Mouse (Mus musculus): ENCODE results near the gene H2-M10.2.
A peak's percentile ranks its signal among the peaks of the same experiment; 100 is the strongest.

H2-M10.2 gene

GRCm38 (mm10) chr17:36286390-36286789 lies at the start of gene H2-M10.2:
Gene H2-M10.2, minus strand, starts transcription at chr17:36286490.
- DNase-seq = no peak

DNA sequence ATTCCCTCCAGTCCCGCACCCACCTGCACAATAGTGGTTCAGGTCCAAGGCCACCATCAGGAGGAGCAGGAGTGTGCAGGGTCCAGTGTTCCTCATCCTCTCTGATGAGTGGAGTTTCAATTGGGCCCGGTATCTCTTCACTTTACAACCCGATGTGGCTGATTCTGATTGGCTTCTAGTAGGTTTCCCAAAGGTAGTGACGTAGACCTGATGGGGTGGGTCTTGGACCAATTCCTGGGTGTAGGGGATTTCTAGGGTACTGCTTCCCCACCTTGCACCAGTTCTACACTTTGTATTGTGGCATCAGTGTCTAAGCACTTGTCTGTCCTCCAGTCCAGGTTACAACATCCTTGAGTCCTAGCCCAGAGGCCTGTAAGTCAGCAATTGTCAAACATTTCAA lies 39.8 kb upstream of the H2-M10.2 start, which contains the start of gene H2-M10.1:
Gene H2-M10.1 (minus strand): TSS at position 101 of the 400 bp plus-strand sequence.
- DNase-seq = no peak

GRCm38 (mm10) chr17:36315689-36316253 lies 29.5 kb upstream of the H2-M10.2 start:
- no peak for DNase-seq

DNA sequence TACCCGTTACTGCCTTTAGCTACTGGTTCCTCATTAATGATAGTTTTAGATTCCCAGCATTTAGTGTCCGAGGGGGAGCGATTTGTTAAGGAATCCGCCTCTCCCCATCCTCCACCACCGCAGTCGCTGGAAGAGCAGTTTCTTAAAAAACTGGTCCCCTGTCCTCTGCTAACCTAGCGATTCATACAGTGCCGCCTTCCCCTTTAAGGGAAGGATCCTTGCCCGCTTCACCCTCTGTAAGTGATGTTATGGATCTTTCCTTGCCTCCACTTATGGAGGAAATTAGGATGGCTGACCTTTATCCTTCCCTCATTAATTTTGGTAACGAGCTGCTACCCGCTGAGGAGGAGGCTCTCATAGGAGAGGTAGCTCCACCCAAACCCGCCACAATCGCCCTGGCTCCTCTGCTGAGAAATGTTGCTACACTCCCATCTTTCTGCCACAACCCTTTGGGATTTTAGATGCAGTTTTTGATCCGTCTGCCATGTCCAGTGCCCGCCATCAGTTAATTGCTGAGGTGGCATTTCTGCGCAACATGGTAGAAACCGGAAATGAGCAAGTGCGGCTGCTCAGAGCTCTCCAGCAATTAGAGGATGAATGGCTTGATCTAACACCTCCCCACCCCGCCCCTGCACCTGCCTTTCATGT lies 28.9 kb upstream of the H2-M10.2 start:
- DNase-seq = peak; percentile 85

DNA sequence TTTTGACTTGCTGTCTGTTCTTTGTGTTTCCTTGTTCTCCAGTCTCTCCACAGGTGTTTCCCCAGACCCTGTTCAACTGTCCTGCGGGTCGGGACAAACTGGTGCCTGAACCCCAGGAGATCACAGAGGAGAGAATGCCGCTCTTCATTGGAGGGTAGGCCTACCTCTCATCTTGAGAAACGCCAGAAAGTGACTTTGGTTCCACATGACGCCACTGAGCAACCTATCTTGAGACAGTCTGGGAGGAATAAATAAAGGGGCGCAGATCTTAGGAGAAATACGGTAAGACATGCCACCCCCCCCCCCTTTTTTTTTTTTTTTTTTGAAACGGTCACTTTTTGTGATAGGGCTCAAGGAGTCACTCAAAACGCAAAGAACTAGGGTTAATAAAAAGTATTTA lies 28.2 kb upstream of the H2-M10.2 start:
- DNase-seq = peak; percentile 47

GRCm38 (mm10) chr17:36309293-36309692 lies 23.0 kb upstream of the H2-M10.2 start:
- DNase-seq = no peak

DNA sequence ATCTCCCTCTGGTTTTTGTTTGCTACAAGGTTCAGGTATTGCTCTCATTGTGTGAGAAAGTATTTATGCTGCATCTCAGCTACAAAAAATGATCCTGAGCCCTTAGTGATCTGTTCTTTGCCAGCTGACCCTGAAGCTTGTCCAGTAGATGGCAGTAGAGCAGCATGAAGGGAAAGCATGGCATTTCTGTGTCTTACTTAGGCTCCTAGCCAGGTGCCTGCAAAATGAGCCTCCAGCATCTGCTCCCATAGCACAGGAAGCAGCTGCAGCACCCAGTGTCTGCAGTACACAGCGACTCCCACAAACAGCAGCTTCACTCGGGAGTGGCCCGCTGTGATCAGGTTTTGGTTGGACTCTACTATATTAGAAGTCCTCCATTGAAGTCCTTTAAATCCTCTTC lies 22.6 kb upstream of the H2-M10.2 start:
- DNase-seq = peak; percentile 74

GRCm38 (mm10) chr17:36281521-36282245 lies 4.6 kb downstream of the H2-M10.2 start:
- no peak for DNase-seq

DNA sequence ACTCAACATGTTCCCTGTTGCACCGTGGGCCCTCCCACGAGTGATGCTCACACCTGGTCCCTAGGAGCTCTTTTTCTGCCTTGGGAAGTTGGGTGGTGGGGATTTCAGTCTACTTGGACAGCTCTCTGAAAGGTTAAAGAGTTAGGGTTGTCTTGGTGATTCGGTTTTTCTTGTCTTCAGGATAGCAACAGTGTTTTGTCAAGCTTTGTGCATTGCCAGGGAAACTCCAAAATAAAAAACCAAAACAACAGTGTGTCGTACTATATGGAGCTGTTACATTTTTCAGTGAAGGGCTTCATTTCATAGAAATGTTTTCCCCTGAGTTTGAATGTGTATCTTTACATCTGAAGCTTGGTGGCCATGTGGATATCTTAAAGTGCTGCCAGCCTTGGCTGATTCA lies 11.5 kb downstream of the H2-M10.2 start:
- DNase-seq = no peak

DNA sequence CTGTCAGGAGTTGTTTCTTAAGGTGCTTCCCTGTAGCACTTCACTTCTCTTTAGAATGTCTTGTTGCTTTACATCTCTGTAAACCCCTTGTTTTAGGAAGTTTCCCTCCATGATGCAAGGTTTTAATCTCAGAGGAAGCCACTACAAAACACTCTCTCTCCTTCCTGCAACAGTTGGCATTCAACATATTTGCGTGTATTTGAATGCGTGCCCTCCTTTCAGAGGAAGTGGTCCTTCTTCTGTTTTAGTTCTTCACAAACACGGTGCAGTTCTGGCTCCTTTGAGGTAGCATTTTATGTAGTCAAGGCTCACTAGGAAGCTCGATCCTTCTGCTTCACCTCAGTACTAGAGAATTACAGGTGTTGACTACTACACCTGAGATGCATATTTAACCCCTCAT lies 12.5 kb downstream of the H2-M10.2 start:
- DNase-seq = no peak

DNA sequence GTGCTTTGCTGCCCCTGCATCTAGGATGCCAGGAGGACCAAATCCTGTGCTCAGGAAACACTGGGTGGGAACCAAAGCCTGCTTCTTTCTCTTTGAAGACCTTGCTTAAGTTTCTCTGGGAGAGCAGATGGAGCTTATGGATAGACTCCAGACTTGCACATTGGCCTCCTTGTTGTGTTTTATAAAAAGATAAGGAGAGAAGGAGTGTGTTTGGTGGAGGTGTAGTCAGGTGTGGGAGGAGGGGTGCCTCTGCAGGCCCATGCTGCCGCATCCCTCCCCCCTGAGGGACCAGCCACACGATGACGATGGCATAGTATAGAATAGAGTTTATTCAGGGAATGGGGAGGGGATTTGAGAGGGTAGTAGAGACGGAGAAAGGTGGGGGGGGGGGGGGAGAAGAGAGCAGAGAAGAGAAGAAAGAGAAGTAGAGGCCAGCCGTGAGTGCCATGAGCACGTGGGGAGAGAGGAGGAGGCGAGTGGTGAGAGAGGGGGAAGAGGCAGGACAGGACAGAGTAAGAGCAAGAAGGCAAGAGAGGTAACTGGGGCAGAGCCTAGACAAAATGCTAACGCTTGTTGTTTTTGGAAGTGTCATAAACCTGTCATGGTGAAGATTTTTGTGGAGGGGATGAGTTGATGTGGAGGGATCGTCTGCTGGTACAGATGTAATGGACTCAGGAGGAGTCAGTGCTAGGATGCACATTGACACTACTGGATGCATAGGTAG lies 13.5 kb downstream of the H2-M10.2 start:
- peak; percentile 43 for DNase-seq

DNA sequence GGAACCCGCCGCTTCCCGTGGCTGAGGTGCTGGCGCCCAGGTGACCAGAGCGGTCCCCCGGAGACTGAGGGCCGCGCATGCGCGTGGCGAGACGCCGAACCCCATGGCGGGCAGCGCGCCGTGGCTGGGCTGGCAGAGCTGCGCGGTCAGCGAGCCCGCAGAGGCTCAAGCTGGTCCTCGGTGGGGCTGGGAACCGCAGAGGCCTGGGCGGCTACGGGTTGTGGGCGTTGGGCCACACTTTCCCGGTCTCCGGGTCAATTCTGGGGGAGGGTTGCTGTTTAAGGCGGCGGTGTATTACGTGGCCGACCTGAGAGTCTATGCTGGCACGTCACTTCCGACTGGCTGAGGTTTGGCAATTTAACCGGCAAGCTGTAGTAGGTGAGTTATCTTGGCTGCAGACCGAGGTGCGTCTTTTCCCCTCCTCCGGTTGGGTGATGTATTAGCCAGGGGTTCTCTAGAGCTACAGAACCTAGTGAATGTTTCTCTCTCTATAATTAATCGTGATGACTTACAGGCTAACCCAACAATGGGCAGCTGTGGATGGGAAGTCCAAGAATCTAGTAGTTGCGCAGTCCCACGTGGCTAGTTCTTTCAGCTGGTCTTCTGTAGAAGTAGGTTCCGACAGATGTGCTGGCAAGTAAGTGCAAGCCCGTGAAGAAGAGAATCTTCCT lies 14.6 kb downstream of the H2-M10.2 start, which contains the start of gene Trim39:
Gene Trim39 (minus strand): TSS at position 662 of the 671 bp plus-strand sequence.
- peak; percentile 89 for DNase-seq

- DNase-seq = peak; percentile 90
Observed at GRCm38 (mm10) chr17:36270956-36271585, 15.2 kb downstream of the H2-M10.2 start.

DNA sequence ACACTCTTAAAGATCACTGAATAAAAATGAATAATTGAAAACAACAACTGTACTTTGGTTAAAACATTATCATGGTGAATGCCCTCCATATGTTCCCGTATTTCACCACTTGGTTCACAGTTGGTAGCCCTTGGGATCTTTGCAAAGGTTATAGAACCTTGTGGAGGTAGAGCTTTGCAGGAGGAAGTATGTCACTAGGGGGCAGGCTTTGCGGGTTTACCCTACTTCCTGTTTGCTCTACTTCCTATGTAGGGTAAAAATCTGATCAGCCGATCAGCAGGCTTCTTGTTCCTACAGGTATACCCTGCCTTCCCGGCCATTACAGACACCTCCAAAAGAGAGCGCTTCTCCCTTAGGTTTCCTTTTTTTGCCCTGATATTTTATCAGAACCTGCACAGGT lies 20.5 kb downstream of the H2-M10.2 start:
- DNase-seq = no peak

GRCm38 (mm10) chr17:36264273-36264925 lies 21.9 kb downstream of the H2-M10.2 start:
- no peak for DNase-seq

DNA sequence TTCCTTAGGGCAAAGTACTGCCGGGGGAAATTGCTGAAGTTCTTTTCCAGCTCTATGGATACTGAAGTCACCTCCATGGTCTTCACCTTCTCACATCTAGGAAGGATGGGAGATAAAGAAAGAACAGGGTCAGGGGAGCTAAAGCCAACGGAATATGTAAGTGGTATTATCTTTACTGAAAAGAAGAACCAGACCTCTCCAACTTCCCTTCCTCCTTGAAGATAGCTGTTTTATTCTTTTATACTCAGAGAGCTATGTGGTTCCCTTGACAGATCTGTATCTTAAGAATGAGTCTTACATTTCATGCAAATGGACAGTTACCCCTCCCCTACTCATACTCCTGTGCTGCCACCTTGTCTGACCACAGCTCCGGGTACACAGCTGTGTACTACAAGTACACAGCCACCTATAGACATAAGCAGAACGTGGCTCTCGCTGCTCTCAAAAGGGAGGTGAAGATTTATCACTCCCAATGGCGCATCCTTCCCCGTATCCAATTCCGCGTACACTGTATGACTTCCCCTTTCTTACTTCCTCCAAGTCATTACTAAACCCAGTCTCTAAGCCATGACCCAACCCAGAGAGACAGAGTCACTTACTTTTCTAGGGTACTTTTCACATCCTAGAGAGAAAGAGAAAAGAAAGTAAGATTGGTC lies 24.7 kb downstream of the H2-M10.2 start:
- no peak for DNase-seq

- DNase-seq = no peak
Observed at GRCm38 (mm10) chr17:36257969-36258368, 28.3 kb downstream of the H2-M10.2 start, which contains the start of gene Rpp21. Gene Rpp21, minus strand, starts transcription at chr17:36258069.

DNA sequence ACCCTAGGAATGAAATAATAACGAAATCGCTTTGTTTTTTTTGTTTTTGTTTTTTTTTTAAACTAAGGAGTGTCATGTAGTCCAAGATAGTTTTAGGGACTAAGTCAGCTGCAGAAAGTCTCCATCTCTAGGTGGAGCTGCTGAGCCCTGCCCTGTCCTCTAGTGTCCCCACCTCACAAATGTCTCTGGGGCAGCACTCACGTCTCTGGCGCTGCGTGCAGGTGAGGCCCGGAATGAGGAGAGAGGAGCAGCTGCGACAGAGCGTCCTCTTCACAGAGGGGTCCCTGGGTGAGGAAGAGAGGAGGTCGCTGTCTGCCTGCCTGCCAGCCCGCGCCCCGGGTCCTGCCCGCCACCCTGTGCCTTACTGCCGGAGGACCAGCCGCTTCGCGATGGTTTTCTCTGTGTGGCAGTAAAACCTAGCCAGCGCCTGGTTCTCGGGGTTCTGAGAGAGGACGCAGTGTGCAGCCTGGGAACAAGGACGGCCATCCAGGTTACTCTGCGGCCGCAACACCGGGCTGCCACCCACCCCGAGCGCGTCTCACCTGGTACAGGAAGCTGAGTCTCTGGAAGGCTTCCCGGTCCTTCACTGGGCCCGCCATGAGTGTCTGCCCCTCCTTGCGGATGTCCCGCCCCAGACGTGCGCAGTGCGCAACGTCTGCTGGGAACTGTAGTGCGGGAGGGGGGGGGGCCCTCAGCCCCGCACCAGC lies 28.9 kb downstream of the H2-M10.2 start:
- DNase-seq = peak; percentile 89

DNA sequence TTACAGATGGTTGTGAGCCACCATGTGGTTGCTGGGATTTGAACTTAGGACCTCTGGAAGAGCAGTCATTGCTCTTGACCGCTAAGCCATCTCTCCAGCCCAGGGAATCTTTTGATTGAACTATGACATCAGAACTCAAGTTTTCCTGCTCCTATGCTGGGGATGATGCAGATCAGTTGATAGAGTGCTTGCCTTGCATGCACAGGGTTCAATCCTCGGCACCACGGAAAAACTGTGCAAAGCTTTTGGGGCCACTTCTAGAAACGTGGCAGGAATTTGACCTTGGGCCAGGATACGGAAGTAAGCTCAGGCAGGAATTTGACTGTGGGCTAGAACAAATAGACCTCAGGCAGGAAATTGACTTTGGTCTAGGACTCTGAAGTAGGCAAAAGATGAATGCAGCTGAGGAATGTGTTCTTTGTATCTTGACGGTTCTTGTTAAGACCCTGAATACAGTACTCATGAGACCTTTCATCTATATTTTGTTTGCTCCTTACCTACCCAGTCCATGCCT lies 33.1 kb downstream of the H2-M10.2 start:
- DNase-seq = no peak

GRCm38 (mm10) chr17:36252250-36252876 lies 33.9 kb downstream of the H2-M10.2 start:
- no peak for DNase-seq

Data from cerebellum, adult 11-12 months (tissue).